Mouse (Mus musculus) skeletal muscle tissue, postnatal 0 days (tissue): ENCODE measurements around the gene Megf8. TPM values are rescaled to one million over a fixed set of nuclear protein-coding genes. Genes with fewer than 3 reads are reported as not detected.

ENCODE experiments used
- polyA plus RNA-seq: library from polyadenylated mRNA; unstranded; fragments of >200 nt; fragmentation: Nextera tagmentation; extraction: Ambion mirVana; gene quantifications from 2 replicates; pipeline ENCODE4 v1.2.1, GENCODE M21; 2015

Megf8 gene
- polyA plus RNA-seq = 5.9 and 6.2 TPM in 2 replicates

DNA sequence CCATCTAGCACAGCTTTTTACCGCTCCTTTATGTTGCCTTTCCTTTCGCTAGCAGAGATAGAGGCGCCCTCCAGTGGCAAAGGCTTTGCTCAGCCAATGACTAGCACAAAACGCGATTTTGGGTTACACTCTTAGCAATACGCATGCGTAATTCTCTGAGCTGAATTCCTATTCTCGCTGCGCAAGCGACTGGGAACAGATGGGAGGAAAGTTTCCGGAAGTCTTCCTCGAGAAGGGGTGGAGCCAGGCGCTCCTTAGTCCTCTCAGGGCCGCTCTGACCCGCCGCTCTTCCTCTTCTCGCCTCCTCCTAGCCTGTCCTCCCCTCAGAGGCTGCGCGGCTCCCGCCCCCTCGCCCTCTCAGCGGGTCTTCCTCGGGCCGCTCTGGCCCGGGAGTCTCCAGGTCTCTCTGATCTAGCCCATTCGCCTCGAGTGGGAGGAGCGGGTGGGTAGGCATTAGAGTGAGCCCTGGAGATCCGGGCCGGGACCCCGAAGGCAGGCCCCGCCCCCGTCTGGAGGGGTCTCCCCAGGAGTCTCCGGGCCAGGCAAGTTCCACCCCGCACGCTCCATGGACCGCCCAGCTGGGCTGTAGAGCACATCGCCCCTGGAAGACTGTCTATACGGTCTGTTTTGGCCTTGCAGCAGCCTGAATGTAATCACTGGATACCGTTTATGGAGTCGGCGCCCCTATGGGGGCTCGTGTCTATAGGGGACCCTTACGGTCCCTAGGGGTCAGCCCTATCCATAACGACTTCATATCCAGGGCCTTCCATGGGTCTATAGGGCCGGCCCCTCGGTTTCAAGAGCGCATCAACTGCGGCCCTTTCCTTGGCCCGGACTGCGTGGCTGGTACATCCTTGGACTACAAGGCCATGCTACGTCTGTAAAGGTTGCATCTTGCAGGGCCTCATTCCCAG, at the start of gene Megf8:
Gene Megf8, plus strand, starts transcription at position 633 of the 914 bp plus-strand sequence.

DNA sequence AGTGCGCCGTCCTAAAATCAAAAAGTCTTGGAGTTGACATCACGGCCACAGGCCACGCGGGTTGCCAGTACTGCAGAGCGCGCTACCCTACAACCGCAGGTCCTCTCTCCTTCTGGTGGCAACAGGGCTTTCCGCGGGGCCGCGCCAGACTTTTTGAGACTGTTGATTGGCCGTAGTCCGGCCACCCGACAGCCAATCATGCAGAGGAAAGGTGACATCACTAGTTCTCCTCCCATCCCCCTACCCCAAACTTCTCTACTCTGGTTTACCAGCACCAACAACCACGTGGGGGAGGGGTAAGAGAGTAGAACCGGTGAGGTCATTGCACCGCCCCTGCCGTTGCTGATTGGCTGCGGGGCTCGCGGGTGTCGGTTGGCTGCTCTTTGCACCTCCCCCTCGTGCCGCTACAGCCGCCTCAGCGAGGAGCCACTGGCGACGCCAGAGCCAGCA, 49.6 kb upstream of the Megf8 start, which contains the start of gene Cic:
Gene Cic, plus strand, starts transcription at position 404 of the 450 bp plus-strand sequence.

DNA sequence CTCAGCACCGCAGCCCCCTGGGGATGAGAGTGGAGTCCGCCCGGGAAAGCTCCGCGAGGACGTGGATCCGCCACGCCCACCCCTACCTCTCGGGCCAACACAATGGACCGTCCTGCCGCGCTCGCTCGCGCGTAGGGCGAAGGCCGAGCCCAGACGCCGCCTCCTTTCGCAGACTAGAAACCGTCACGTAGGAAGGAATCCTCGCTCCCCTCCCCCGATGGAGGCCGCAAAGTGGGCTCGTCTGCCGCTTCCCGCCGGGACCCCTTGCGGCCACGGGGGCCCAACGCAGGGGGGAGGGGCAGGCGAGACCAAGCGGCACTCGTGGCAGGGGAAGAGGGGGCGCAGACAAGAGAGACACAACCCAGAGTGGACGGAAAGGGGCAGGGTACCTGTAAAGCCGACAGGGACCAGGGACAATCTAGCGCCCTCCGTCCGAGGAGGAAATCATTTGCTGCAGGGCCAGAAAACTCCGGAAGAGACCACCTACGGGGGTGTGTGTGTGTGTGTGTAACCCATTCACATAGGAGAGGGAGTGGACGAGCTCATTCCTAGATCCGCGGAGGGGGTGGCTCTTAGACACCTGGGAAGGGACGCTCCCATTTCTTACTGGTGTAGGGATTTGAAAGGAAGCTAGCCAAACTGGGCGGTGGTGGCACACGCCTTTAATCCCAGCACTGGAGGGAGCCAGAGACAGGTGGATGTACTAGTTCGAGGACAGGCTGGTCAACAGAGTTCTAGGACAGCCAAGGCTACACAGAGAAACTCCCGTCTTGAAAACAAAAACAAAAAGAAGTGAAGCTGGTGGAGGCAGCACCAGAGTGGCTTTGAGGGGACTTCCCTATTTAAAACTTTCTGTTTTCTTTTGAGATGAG, 19.3 kb upstream of the Megf8 start, which contains the start of gene Pafah1b3:
Gene Pafah1b3, minus strand, starts transcription at position 533 of the 872 bp plus-strand sequence.

DNA sequence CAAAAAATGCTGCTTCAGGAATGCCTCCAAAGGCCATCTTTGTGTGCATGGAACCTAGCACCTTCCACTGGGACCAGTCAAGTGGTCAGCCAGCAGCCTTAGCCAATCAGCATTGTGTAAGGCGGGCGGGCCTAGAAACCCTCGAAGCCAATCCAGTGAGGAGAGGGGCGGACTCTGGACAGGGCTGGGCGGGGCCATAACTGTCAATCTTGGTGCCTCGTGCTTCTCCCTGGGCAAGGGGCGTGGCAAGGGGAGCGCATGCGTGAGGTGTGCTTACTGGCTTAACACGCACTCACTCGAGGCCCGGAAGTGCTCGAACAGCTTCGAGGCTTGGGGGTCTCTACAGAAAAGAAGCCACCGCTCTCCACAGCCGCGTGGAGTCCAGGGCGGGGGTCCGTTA, 15.9 kb upstream of the Megf8 start, which contains the start of gene Prr19:
Gene Prr19, plus strand, starts transcription at position 349 of the 400 bp plus-strand sequence.

DNA sequence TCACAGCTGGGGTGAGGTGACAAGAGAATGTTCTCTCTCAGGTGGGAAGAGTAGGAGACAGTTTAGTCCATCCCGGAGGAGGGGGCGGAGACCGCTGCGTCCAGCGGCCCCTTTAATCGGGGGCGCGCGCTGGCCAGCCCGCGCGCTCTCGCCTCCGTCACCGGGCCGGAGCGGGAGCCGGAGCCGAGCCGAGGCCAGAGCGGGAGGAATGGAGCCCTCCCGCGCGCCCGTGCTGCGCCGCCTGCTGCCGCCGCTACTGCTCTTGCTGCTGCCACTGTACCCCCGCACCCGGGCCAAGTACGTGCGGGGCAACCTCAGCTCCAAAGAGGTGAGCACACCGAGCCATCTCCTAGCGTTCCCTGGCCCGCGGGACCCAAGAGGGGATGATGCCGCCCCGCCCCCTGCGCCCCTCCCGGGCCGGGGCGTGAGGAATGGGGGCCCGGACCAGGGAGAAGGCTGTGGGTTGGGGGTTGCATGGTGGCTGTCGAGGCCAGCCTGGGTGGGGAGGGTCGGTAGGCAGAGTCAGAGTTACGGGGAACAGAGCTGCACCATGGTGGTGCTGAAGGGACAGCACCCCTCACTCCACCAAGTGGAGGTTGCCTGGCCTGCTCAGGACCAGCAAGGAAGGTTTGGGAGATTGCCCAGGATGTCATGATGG, 10.9 kb upstream of the Megf8 start, which contains the start of gene Tmem145:
Gene Tmem145, plus strand, starts transcription at position 151 of the 658 bp plus-strand sequence.

DNA sequence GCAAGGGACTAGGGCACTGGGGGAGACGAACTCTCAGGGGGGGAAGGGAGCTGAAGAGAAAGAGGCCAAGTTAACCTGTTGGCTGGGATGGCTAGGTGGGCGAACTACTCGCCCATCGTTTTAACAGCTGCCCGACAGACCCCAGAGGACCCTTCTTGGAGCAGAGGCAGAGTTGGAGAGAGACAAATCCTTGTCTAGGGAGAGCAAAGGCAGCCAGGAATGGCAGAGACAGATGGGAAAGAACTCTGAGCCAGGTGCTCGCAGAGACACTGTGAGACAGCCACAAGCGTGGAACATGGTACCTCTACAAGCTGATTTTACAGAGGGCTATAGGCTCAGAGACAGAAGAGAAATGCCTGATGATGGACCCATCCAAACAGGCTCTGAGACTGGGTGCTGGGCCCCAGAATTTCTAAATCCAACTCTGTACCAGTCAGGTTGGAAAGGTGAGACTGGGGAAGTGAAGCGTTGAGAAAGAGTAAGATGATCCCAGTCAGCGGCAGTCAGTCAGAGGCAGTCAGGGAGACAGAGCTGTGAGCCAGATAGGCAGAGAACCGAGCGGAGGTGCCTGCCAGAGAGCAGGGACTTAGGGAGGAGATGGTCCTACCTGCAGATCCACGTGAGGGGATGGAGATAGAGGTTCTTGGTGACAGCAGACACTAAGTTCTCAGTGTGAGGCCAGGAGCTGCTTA, 52.2 kb downstream of the Megf8 start, which contains the start of gene Cnfn:
Gene Cnfn, minus strand, starts transcription at position 667 of the 692 bp plus-strand sequence.

DNA sequence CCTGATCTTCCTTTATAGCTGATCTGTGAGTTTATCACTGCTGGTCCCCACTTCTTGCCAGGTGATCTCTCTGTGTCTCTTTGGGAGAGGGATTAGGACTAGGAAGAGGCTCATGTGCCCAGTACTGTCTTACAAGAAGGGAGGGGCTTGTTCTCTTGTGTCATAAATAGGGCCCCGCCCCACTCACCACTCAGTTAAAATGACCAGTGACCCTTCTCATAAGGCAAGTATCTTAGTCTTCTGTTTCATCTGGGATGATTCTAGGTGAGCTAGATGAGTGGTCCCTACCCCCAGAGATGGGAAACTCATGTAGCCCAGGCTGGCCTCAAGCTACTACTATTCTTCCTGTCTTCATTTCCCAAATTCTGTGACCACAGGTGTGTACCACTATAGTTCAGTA, 81.6 kb downstream of the Megf8 start, which contains the start of gene Lipe:
Gene Lipe, minus strand, starts transcription at position 101 of the 400 bp plus-strand sequence.

DNA sequence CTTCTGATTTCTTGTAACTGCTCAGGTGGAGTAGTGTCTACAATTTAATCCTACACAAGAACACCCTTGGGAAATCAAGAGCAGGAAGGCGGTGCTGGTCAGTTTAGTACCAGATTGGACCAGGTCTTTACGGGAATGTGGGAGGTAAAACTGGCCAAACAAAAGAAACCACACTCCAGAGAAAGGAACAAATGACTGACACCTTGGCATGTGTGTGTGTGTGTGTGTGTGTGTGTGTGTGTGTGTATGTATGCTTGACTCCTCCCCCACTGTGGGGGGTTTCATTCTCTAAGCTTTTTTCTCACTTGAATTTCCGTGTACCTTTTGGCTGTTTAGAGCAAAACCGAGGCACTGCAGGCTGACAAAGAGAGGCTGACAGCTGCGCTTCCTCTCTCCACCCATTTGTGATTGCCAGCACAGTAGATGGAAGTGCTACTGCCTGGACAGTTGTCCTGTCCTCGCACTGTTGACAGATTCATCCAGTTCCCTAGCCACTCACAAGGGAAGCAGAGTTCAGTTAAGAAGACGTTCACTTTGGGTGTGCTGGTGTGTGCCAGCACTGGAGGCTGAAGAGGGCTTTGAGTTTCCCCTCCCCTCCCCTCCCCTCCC, 96.0 kb downstream of the Megf8 start, which contains the start of gene Cxcl17:
Gene Cxcl17, minus strand, starts transcription at position 54 of the 609 bp plus-strand sequence.

Other genes starting within 250 kb of the Megf8 start
- gene Grik5, start 244.8 kb upstream of the Megf8 start, polyA plus RNA-seq = 1.5 and 2.2 TPM in 2 replicates
- gene Zfp574, start 244.6 kb upstream of the Megf8 start, polyA plus RNA-seq = 9.0 and 9.4 TPM in 2 replicates
- gene Pou2f2, start 137.4 kb upstream of the Megf8 start, polyA plus RNA-seq = 0.42 and 0.46 TPM in 2 replicates
- 6.5 and 7.9 TPM in 2 replicates for gene Dedd2, start 96.5 kb upstream of the Megf8 start, polyA plus RNA-seq
- gene Zfp526, start 95.7 kb upstream of the Megf8 start, polyA plus RNA-seq = 1.4 and 1.8 TPM in 2 replicates
- gene Gsk3a, start 79.3 kb upstream of the Megf8 start, polyA plus RNA-seq = 6.6 and 8.2 TPM in 2 replicates
- 5.6 and 8.0 TPM in 2 replicates for gene Erf, start 66.4 kb upstream of the Megf8 start, polyA plus RNA-seq
- gene Cic, start 49.5 kb upstream of the Megf8 start, polyA plus RNA-seq = 14.1 and 16.4 TPM in 2 replicates
- 36.2 and 42.4 TPM in 2 replicates for gene Pafah1b3, start 19.2 kb upstream of the Megf8 start, polyA plus RNA-seq
- gene Prr19, start 15.8 kb upstream of the Megf8 start, polyA plus RNA-seq = 0.10 TPM in 1 of 2 replicates, not detected in the other
- not detected in 2 replicates for gene Tmem145, start 11.1 kb upstream of the Megf8 start, polyA plus RNA-seq
- gene Cnfn, start 52.6 kb downstream of the Megf8 start, polyA plus RNA-seq = 21.2 TPM in 1 of 2 replicates, not detected in the other
- 20.7 and 82.3 TPM in 2 replicates for gene Lipe, start 81.5 kb downstream of the Megf8 start, polyA plus RNA-seq
- gene Cxcl17, start 95.7 kb downstream of the Megf8 start, polyA plus RNA-seq = not detected in 2 replicates
- 4.0 and 4.1 TPM in 2 replicates for gene Ceacam1, start 160.4 kb downstream of the Megf8 start, polyA plus RNA-seq
- not detected in 2 replicates for gene Ceacam2, start 222.7 kb downstream of the Megf8 start, polyA plus RNA-seq